In genomic region chr8:108692669-108693665, GRCm38 (mm10) we compare ENCODE assay signal across 11 mouse cellular contexts.
A peak's percentile ranks its signal among the peaks of the same experiment; 100 is the strongest.
DNase-seq lines count a peak whose midpoint lies in the region; ATAC-seq lines count a peak whose summit lies in the region.
"Had no signal": no experiment of that assay in that cellular context is flagged by ENCODE, and none has a peak within 500 bp of the region (broad histone marks: within the 10 kb centered on the region; RNA-seq: fewer than 3 reads in every experiment).

No protein-coding gene starts in this region.

- peaks cover 69% of the 10 kb centered on the region for H3K27me3 ChIP-seq in forebrain, embryonic 12.5 days
- peaks cover 56% of the 10 kb centered on the region for H3K27me3 ChIP-seq in forebrain, embryonic 15.5 days
- H3K27me3 ChIP-seq in neural tube, embryonic 11.5 days (ENCODE audit: control insufficient read depth, insufficient read depth, low read length) = peaks cover 37% of the 10 kb centered on the region
- H3K27me3 ChIP-seq in limb, embryonic 13.5 days = peaks cover 40% of the 10 kb centered on the region
- peaks cover 25% of the 10 kb centered on the region for H3K27me3 ChIP-seq in neural tube, embryonic 15.5 days (replicated peaks)

- DNase-seq in neural tube, embryonic 11.5 days (ENCODE audit: low spot score) = no peak
- DNase-seq in neural tube, embryonic 10.5 days (ENCODE audit: extremely low spot score, low spot score) = no peak
- no peak for DNase-seq in natural killer cell, adult 2 months (ENCODE audit: low spot score in 2 of 2)
- no peak for DNase-seq in thymus, adult 18-20 months
- DNase-seq: adrenal gland, adult 8-10 months; kidney, adult 9 months had no signal

- H3K4me2 ChIP-seq in forebrain, embryonic 12.5 days = peak overlapping the region; percentile 54; the same call in 1 of the 2 replicates
- H3K4me2 ChIP-seq in forebrain, embryonic 15.5 days (replicated peaks) = no peak overlapping the region; the same call in 1 of the 2 replicates
- no peak overlapping the region; the same call in 1 of the 2 replicates for H3K4me2 ChIP-seq in neural tube, embryonic 11.5 days (ENCODE audit: low read depth)
- H3K4me2 ChIP-seq in limb, embryonic 13.5 days (replicated peaks) = peak overlapping the region; percentile 66
- peak overlapping the region; percentile 58 for H3K4me2 ChIP-seq in neural tube, embryonic 15.5 days

- H3K9me3 ChIP-seq in forebrain, embryonic 12.5 days = no peaks in the 10 kb centered on the region
- no peaks in the 10 kb centered on the region for H3K9me3 ChIP-seq in forebrain, embryonic 15.5 days
- H3K9me3 ChIP-seq in neural tube, embryonic 11.5 days (ENCODE audit: control insufficient read depth, low read length) = no peaks in the 10 kb centered on the region
- H3K9me3 ChIP-seq in limb, embryonic 13.5 days = no peaks in the 10 kb centered on the region
- no peaks in the 10 kb centered on the region for H3K9me3 ChIP-seq in neural tube, embryonic 15.5 days (replicated peaks)
- H3K9me3 ChIP-seq: megakaryocyte, embryonic 14.5 days had no signal

- H3K9ac ChIP-seq in forebrain, embryonic 12.5 days = no peak overlapping the region
- no peak overlapping the region for H3K9ac ChIP-seq in forebrain, embryonic 15.5 days (replicated peaks)
- no peak overlapping the region for H3K9ac ChIP-seq in neural tube, embryonic 11.5 days (ENCODE audit: low read length)
- H3K9ac ChIP-seq in limb, embryonic 13.5 days = no peak overlapping the region
- H3K9ac ChIP-seq in neural tube, embryonic 15.5 days (replicated peaks) = no peak overlapping the region

- 64% methylated on average over 6 of the region's 6 CpGs for whole genome bisulfite sequencing in forebrain, embryonic 12.5 days
- 64% methylated on average over 6 of the region's 6 CpGs for WGBS in forebrain, embryonic 15.5 days
- 67% methylated on average over 6 of the region's 6 CpGs for WGBS in neural tube, embryonic 11.5 days
- WGBS in limb, embryonic 13.5 days = 62% methylated on average over 6 of the region's 6 CpGs
- WGBS in neural tube, embryonic 15.5 days = 64% methylated on average over 6 of the region's 6 CpGs

- H3K27ac ChIP-seq in forebrain, embryonic 12.5 days = peak overlapping the region; percentile 69
- no peak overlapping the region for H3K27ac ChIP-seq in forebrain, embryonic 15.5 days (replicated peaks)
- 0 out of 2 replicates have a peak overlapping the region, but pooled peaks have one; percentile 34 for H3K27ac ChIP-seq in neural tube, embryonic 11.5 days (ENCODE audit: low read depth, low read length)
- H3K27ac ChIP-seq in limb, embryonic 13.5 days = 0 out of 2 replicates have a peak overlapping the region, but pooled peaks have one; percentile 22
- H3K27ac ChIP-seq in neural tube, embryonic 15.5 days (replicated peaks) = peak overlapping the region; percentile 66

- no peaks in the 10 kb centered on the region for H3K36me3 ChIP-seq in forebrain, embryonic 12.5 days (replicated peaks)
- H3K36me3 ChIP-seq in forebrain, embryonic 15.5 days = no peaks in the 10 kb centered on the region
- no peaks in the 10 kb centered on the region for H3K36me3 ChIP-seq in neural tube, embryonic 11.5 days (ENCODE audit: control insufficient read depth, insufficient read depth, low read length)
- H3K36me3 ChIP-seq in limb, embryonic 13.5 days = no peaks in the 10 kb centered on the region
- H3K36me3 ChIP-seq in neural tube, embryonic 15.5 days = no peaks in the 10 kb centered on the region

- no peak overlapping the region for H3K4me3 ChIP-seq in forebrain, embryonic 12.5 days (replicated peaks)
- H3K4me3 ChIP-seq in forebrain, embryonic 15.5 days = no peak overlapping the region
- H3K4me3 ChIP-seq in neural tube, embryonic 11.5 days (ENCODE audit: low read depth, low read length) = no peak overlapping the region
- no peak overlapping the region for H3K4me3 ChIP-seq in limb, embryonic 13.5 days
- no peak overlapping the region for H3K4me3 ChIP-seq in neural tube, embryonic 15.5 days (replicated peaks)

- H3K4me1 ChIP-seq in forebrain, embryonic 12.5 days = peaks cover 48% of the 10 kb centered on the region
- peaks cover 39% of the 10 kb centered on the region for H3K4me1 ChIP-seq in forebrain, embryonic 15.5 days
- H3K4me1 ChIP-seq in neural tube, embryonic 11.5 days (ENCODE audit: control insufficient read depth, insufficient read depth, low read length) = peaks cover 27% of the 10 kb centered on the region
- H3K4me1 ChIP-seq in limb, embryonic 13.5 days = peaks cover 71% of the 10 kb centered on the region
- H3K4me1 ChIP-seq in neural tube, embryonic 15.5 days = peaks cover 48% of the 10 kb centered on the region

- ATAC-seq in forebrain, embryonic 12.5 days (ENCODE audit: low FRiP score) = no peak
- no peak for ATAC-seq in forebrain, embryonic 15.5 days (replicated peaks)
- ATAC-seq in neural tube, embryonic 11.5 days (ENCODE audit: insufficient read depth, low FRiP score, low TSS enrichment) = no peak
- 0 out of 2 replicates have a peak, but pooled peaks have one; percentile 6 for ATAC-seq in limb, embryonic 13.5 days (ENCODE audit: low FRiP score, low read depth)
- ATAC-seq in neural tube, embryonic 15.5 days (ENCODE audit: low FRiP score) = no peak

Comparison
In these comparisons a context has a peak if more than half of its experiments do, and no peak if none do; other contexts are left out.
1. H3K4me2 ChIP-seq: peak in forebrain, embryonic 12.5 days (single experiment), limb, embryonic 13.5 days (single experiment) and neural tube, embryonic 15.5 days (single experiment); none in forebrain, embryonic 15.5 days (single experiment) and neural tube, embryonic 11.5 days (single experiment).